Mouse (Mus musculus) T-cell, adult 2 months (primary cell): ENCODE measurements around the gene 1700016H13Rik.

Experiments
- DNase-seq: peaks from one replicate; pipeline ENCODE4 v3.0.0; 2022; ENCODE audit warnings: low spot score

Gene 1700016H13Rik

GRCm38 (mm10) chr5:103603115-103603893 lies 52.5 kb downstream of the 1700016H13Rik start:
- no peak for DNase-seq

GRCm38 (mm10) chr5:103598881-103599280 lies 56.9 kb downstream of the 1700016H13Rik start:
- DNase-seq, result no peak

- no peak for DNase-seq
These were observed 57.5 kb downstream of the 1700016H13Rik start for GRCm38 (mm10) chr5:103598264-103598663.
